Mouse (Mus musculus) right cerebral cortex, postnatal 4 days (tissue): ENCODE data around the gene Ticrr.

ENCODE experiments used
- DNase-seq: peaks from one replicate; pipeline ENCODE4 v3.0.0-alpha.2; 2022

Gene Ticrr

DNA sequence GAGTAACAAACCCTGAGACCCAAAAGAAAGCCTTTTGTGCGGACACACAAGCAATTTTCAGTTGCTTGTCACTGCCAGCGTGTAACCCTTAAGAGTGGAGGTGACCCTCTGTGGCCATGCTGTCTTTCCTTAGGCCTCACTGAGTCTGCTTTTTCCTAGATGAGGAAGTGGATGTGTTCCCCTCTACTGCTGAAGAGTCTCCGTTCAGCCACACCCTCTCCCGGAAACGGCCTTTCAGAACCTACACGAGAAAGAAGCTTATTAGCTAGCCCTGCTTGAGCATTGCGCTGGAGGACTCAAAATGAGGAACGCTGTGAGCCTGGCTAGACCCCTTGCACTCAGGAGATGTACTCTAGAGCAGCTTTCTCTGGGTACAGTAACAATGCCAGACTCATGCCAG lies 36.5 kb downstream of the Ticrr start:
- no peak for DNase-seq

- DNase-seq = no peak
Observed at GRCm38 (mm10) chr7:79702755-79703154, 42.8 kb downstream of the Ticrr start.

DNA sequence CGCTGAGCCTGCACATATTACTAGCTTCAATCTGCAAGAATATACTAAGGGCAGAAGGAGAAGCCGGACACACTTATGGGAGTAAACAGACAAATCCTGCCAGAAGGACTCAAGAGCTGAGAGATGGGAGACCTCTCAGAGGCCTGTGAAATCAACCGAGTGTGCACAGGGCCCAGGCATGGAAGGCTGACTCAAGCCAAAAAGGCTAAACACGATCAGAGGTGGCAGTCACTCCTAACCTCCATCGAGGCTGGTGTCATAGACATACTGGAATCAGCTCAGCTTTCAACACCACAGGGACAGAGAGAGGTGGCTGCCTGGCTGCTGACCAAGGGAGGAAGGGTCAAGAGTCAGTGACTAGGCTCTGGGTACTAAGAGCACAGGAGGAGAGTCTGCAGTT lies 45.2 kb downstream of the Ticrr start:
- DNase-seq = no peak

DNA sequence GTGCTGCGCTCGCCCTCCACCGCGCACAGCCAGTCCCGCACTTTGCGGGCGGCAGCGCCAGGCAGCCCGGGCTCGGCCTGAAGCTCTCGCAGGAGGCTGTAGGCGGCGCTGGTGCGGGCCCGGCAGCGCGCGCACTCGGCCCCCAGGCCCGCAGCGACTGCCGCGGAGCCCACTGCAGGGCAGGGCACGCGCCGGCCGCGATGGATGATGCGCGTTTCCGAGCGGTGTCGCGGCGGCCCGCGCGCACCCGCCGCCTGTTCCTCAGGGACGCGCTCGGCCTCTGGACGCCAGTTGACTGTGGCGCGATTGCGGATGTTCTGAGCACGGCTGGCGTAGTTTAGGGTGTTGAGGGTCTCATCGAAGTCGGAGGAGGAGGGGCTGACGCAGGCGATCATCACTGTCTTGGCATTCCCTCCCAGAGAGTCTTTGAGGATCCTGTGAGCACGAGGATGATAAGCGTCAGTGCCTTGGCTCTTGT lies 50.2 kb downstream of the Ticrr start:
- peak; percentile 77 for DNase-seq

DNA sequence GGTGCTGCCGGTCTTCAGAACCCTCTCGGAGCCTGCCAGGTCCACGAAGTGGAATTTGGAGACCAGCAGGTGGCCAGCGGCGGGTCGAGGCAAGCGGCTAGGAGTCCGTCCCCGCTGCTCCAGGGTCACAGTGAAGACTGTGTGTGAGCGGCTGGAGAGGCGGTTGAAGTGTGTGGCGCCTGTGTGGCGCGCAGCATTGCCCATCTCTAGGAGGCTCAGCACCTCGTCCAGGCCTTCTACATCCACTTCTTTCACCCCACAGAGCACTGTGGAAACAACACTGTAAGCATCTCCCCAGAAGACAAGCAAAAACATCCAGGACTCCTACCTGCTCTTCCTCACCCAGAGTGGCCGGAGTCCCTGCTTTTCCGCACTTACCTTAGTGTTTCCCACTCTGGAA lies 50.8 kb downstream of the Ticrr start:
- DNase-seq = no peak

DNA sequence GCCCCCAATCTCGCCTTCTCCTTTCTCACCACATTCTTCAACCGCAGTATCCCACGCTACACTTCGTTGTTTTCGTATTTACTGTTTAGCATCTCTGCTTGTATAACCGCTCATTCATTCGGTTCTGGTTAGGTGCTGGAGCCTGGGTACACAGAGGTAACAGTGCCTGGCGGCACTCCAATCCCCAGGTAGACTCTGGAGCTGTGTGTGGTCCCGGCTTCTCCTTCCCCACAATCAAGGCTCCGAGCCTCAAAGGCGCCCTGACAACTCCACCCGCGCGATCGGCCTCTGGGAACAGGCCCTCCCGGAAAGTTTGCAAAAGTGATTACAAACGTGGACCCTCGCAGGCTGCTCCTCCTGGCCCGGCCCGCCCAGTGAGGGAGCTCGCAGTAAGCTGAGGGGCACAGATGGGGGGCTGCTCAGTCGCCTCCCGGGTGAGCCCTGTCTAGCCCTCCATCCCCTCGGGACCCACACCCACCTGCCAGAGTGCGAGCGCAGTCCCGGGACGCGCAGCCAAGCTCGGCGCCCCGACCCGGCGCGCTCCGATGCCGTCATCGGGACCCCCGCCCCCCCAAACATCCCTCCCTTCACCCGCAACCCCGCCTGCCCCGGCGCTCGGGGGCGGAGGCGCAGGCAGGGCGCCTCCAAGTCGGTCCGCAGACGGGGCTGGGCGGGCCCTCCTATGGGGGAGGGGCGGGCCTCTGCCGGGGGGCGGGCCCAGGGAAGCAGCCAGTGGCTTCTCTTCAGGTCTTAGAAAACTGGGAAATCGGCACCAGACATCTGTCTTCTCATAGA lies 55.4 kb downstream of the Ticrr start, which contains the start of gene Kif7:
Kif7 (minus strand) TSS at position 534 of the 795 bp plus-strand sequence.
- peak; percentile 76 for DNase-seq

- peak; percentile 61 for DNase-seq
Observed at GRCm38 (mm10) chr7:79721386-79721977, 61.5 kb downstream of the Ticrr start.

DNA sequence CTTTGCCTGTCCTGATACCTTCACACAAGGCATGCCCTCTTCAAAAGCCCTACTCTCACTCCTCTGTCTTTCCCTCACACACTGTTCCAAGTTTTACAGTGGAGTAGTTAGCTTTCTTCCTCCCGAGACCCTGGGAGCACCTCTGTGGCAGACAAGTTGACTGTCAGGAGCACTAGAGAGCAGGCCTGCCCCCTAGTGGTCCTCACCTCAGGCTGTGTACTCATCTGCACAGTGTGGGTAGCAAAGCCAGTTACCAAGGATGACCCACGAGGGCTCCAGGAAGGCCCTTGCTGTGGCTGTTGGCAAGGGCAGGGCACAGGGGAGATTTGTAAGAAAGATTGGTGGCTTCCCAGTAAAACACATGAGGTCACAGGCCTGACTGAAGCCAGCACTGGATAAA lies 67.1 kb downstream of the Ticrr start:
- peak; percentile 54 for DNase-seq

GRCm38 (mm10) chr7:79728219-79728618 lies 68.2 kb downstream of the Ticrr start:
- DNase-seq = peak; percentile 27

GRCm38 (mm10) chr7:79729169-79729568 lies 69.2 kb downstream of the Ticrr start:
- peak; percentile 66 for DNase-seq

GRCm38 (mm10) chr7:79729743-79730370 lies 69.9 kb downstream of the Ticrr start:
- DNase-seq = no peak

GRCm38 (mm10) chr7:79731438-79731837 lies 71.4 kb downstream of the Ticrr start:
- no peak for DNase-seq

- DNase-seq = no peak
Observed at GRCm38 (mm10) chr7:79732622-79733021, 72.6 kb downstream of the Ticrr start, which contains the start of gene Plin1. Gene Plin1 (minus strand): TSS chr7:79732903.

DNA sequence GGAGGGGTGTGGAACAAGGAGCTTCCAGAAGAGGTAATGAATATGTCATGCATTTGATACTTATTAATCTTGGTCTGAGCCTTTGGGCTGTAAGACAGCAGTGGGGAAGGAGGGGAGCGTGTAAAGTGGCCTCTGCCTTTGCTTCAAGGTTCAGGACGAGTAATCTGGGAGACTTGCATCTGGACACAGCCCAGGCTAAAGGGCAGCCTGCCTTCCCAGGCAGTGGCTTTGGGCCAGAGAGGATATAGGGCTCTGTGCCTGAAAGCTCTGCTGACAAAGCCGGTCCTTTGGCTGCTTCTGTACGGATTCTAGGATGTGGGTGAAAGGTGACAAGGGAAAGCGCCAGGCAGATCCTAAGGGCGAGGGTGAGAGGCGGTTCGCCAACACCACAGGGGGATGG lies 74.6 kb downstream of the Ticrr start:
- DNase-seq = no peak

DNA sequence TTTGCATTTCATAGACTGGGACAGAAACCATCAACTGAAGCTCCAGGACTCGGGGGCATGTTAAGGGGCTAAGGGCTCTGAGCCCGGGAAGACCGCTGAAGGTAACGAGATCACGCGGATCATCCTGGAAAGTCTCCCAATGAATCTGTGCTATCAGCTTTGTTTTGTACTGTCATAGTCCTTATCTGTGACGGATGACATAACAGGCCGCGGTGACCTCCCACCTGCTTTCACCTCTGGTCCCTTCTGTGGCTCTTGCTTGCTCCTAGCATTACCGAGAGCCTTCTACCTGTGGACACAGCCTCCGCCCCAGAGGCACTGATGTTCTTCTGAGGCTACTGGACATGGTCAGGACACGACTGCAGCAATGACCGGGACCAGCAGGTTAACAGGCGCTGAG lies 76.5 kb downstream of the Ticrr start:
- DNase-seq = no peak

- DNase-seq = no peak
Observed at GRCm38 (mm10) chr7:79738913-79739312, 78.9 kb downstream of the Ticrr start.

DNA sequence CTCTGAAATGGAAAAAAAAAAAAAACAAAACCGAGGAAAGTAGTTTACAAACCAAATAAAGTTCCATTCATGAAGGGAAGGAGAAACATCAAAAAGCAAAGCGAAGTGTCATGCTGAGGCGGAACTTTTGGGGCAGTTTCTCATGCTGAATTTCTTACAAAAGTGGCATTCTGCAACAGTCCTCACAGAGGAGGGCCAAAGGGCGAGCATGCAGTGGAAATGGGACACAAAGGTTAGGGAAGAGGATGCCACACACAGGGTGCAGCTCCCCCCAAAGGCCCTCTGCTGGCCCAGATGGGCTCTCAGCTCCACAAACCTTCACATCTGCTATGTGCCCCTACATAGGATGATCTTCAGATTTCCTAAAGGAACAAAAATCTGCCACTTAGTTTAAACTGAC lies 80.3 kb downstream of the Ticrr start:
- no peak for DNase-seq

- no peak for DNase-seq
Observed at GRCm38 (mm10) chr7:79742277-79742658, 82.3 kb downstream of the Ticrr start.

- DNase-seq = peak; percentile 72
Observed at GRCm38 (mm10) chr7:79742659-79743536, 82.9 kb downstream of the Ticrr start, which contains the start of the genes Pex11a and Wdr93. Gene Pex11a (minus strand): TSS chr7:79743131. Gene Wdr93 (plus strand): TSS chr7:79743163.

DNA sequence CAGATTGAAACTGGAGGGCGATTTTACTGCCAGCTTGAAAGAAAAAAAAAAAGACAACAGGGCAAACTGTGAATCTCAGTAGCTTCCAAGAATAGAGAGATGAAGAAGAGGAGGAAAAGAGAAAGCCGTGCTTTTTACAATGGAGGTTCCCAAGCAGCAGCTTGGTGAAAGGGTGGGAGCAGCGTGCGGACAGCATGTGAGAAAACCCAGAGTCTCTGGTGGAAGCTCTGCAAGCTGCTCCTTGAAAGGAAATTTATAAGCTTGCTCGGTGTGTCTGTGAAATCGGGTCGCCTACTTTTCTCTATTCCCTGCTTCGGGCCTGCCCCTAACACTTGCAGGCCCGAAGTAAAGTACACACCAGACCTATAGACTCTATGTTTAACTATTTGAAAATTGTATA lies 84.1 kb downstream of the Ticrr start:
- no peak for DNase-seq

DNA sequence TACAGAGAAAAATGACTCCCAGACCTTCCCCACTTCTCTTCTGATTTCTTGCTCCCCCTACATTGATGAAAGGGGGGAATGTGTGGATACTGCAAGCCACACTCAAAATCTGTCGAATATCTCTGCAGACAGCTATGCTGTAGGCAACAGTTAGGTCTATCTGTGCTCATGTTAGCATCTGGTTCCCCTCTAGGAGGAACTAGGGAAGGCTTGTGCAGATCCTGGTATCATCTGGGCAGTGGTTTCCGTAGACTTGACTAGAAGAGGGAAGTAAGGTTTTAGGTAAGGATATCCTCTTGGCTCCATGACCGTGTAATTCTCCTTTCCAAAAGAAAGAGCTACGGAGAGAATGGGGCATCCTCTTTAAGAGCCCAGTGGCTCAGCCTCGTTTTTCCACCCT lies 84.6 kb downstream of the Ticrr start:
- DNase-seq = no peak

- DNase-seq = no peak
Observed at GRCm38 (mm10) chr7:79747659-79748058, 87.7 kb downstream of the Ticrr start.
